Mouse (Mus musculus) forebrain, postnatal 0 days (tissue): Measurements from ENCODE around the gene Gm5142. TPM values are rescaled to one million over a fixed set of nuclear protein-coding genes. Genes with fewer than 3 reads are reported as not detected.

Source experiments
- ATAC-seq: fragments of 200-750 bp; cut with Nextera tagmentation; 2 replicates; pipeline ENCODE4 v1.8.0; 2017; ENCODE audit warnings: mild to moderate bottlenecking, moderate library complexity
- DNase-seq: peaks from one replicate; pipeline ENCODE4 v3.0.0-alpha.2; 2015
- H3K27ac ChIP-seq: fragments of 300-500 bp; sonication (generic); 2 replicates; pipeline ENCODE4 v1.5.1; 2014; ENCODE audit warnings: low read depth, mild to moderate bottlenecking, antibody characterized with exemption, low read length, moderate library complexity, mixed read lengths
- H3K27me3 ChIP-seq: fragments of 300-500 bp; sonication (generic); 2 replicates; pipeline ENCODE4 v1.6.1; 2014; ENCODE audit warnings: mild to moderate bottlenecking, low read length, mixed read lengths; ENCODE audit not compliant: insufficient read depth
- H3K36me3 ChIP-seq: fragments of 300-500 bp; sonication (generic); 2 replicates; pipeline ENCODE4 v1.6.1; 2014; ENCODE audit warnings: mild to moderate bottlenecking, moderate library complexity; ENCODE audit not compliant: insufficient read depth
- H3K4me1 ChIP-seq: fragments of 300-500 bp; sonication (generic); 2 replicates; pipeline ENCODE4 v1.6.1; 2014; ENCODE audit warnings: antibody characterized with exemption; ENCODE audit not compliant: insufficient read depth
- H3K4me2 ChIP-seq: fragments of 300-500 bp; sonication (generic); 2 replicates; pipeline ENCODE4 v1.6.1; 2014; ENCODE audit warnings: low read depth, mild to moderate bottlenecking, moderate library complexity
- H3K4me3 ChIP-seq: fragments of 300-500 bp; sonication (generic); 2 replicates; pipeline ENCODE4 v1.5.1; 2014; ENCODE audit warnings: low read depth, low read length, mixed read lengths
- H3K9ac ChIP-seq: fragments of 300-500 bp; sonication (generic); 2 replicates; pipeline ENCODE4 v1.6.1; 2014; ENCODE audit warnings: mild to moderate bottlenecking
- H3K9me3 ChIP-seq: fragments of 300-500 bp; sonication (generic); 2 replicates; pipeline ENCODE4 v1.6.1; 2016; ENCODE audit warnings: low read length
- CTCF ChIP-seq: sonication (generic); IDR thresholded peaks from 2 replicates; pipeline ENCODE4 v1.5.1; 2016; ENCODE audit warnings: antibody characterized with exemption, control low read depth, low read depth
- WGBS: fragments of 180-500 bp; shearing (Covaris S2); extraction: QIAGEN DNeasy Blood & Tissue Kit; methylation state at CpG from one replicate; pipeline ENCODE4 v1.1.7; 2014; 5-methylcytosine and 5-hydroxymethylcytosine counted together
- polyA plus RNA-seq: library from polyadenylated mRNA; unstranded; fragments of >200 nt; fragmentation: Nextera tagmentation; extraction: Ambion mirVana; gene quantifications from 2 replicates; pipeline ENCODE4 v1.2.1, GENCODE M21; 2015
- total RNA-seq: library from RNA; depleted of rRNA; stranded (reverse); fragments of >200 nt; gene quantifications from 2 replicates; pipeline ENCODE4 v1.2.3, GENCODE M21; 2014; rRNA removed

The Gm5142 gene
- total and polyA plus RNA-seq, 2 experiments from 2014 or later = not detected

- 82% methylated on average over 2 of the region's 2 CpGs for WGBS
- Histone ChIP-seq H3K4me2 (no peak overlapping the region), H3K4me1 (no peaks in the 10 kb centered on the region), H3K9ac (no peak overlapping the region), H3K4me3 (no peak overlapping the region), H3K9me3 (no peaks in the 10 kb centered on the region), H3K27me3 (no peaks in the 10 kb centered on the region), H3K36me3 (no peaks in the 10 kb centered on the region), H3K27ac (no peak overlapping the region)
- peak; percentile 54 for DNase-seq
- peak; percentile 69 for TF ChIP-seq CTCF
- ATAC-seq = peak; percentile 43; the same call in 1 of the 2 replicates
Observed at GRCm38 (mm10) chr14:59155589-59155988, 23.0 kb downstream of the Gm5142 start.

GRCm38 (mm10) chr14:59142793-59143192, 35.8 kb downstream of the Gm5142 start, which contains the start of gene 1700129C05Rik:
1700129C05Rik (minus strand) TSS chr14:59142893.
- ATAC-seq = no peak
- DNase-seq = no peak
- no peaks in the 10 kb centered on the region for H3K36me3 ChIP-seq

GRCm38 (mm10) chr14:59114281-59114680, 64.3 kb downstream of the Gm5142 start:
- H3K9me3 ChIP-seq = no peaks in the 10 kb centered on the region
- H3K27ac ChIP-seq = no peak overlapping the region
- no peak overlapping the region for H3K4me2 ChIP-seq
- TF ChIP-seq CTCF = peak; percentile 57
- no peak overlapping the region for H3K9ac ChIP-seq
- 0 out of 2 replicates have a peak, but pooled peaks have one; percentile 45 for ATAC-seq
- no peaks in the 10 kb centered on the region for H3K4me1 ChIP-seq
- no peaks in the 10 kb centered on the region for H3K27me3 ChIP-seq
- 3% methylated on average over 2 of the region's 2 CpGs for WGBS
- H3K36me3 ChIP-seq = no peaks in the 10 kb centered on the region
- DNase-seq = peak; percentile 59
- no peak overlapping the region for H3K4me3 ChIP-seq

More at GRCm38 (mm10) chr14:59142793-59143192, 35.8 kb downstream of the Gm5142 start, which contains the start of gene 1700129C05Rik:
- Histone ChIP-seq H3K4me1 (no peaks in the 10 kb centered on the region), H3K27me3 (no peaks in the 10 kb centered on the region), H3K27ac (no peak within 1 kb of the TSS), H3K9ac (no peak within 1 kb of the TSS), H3K9me3 (no peaks in the 10 kb centered on the region), H3K4me3 (no peak within 1 kb of the TSS), H3K4me2 (no peak within 1 kb of the TSS)
- TF ChIP-seq CTCF = no peak
- 95% methylated on average over 4 of the region's 4 CpGs for WGBS

Other genes with a start within 250 kb of the Gm5142 start
- not detected in 2 replicates for gene 1700129C05Rik, start 35.9 kb downstream of the Gm5142 start, total RNA-seq
- gene 1700129C05Rik, start 35.9 kb downstream of the Gm5142 start, polyA plus RNA-seq = not detected in 2 replicates
- 48.9 and 57.8 TPM in 2 replicates for gene Rcbtb1, start 22.5 kb upstream of the Gm5142 start, total RNA-seq
- gene Rcbtb1, start 22.5 kb upstream of the Gm5142 start, polyA plus RNA-seq = 16.8 and 33.5 TPM in 2 replicates
- gene Gm6904, start 81.5 kb upstream of the Gm5142 start, total RNA-seq = not detected in 2 replicates
- not detected in 2 replicates for gene Gm6904, start 81.5 kb upstream of the Gm5142 start, polyA plus RNA-seq
- gene Phf11a, start 118.8 kb upstream of the Gm5142 start, total RNA-seq = not detected in 2 replicates
- gene Phf11a, start 118.8 kb upstream of the Gm5142 start, polyA plus RNA-seq = not detected in 2 replicates
- gene Phf11b, start 162.6 kb upstream of the Gm5142 start, total RNA-seq = 0.38 TPM in 1 of 2 replicates, not detected in the other
- gene Phf11b, start 162.6 kb upstream of the Gm5142 start, polyA plus RNA-seq = 0.46 and 0.53 TPM in 2 replicates
- gene Phf11d, start 186.7 kb upstream of the Gm5142 start, total RNA-seq = 0.69 and 1.00 TPM in 2 replicates
- 0.49 and 0.85 TPM in 2 replicates for gene Phf11d, start 186.7 kb upstream of the Gm5142 start, polyA plus RNA-seq
- gene Phf11c, start 216.6 kb upstream of the Gm5142 start, total RNA-seq = 0.05 and 0.38 TPM in 2 replicates
- gene Phf11c, start 216.6 kb upstream of the Gm5142 start, polyA plus RNA-seq = 0.06 and 0.16 TPM in 2 replicates